In the genomic region with DNA sequence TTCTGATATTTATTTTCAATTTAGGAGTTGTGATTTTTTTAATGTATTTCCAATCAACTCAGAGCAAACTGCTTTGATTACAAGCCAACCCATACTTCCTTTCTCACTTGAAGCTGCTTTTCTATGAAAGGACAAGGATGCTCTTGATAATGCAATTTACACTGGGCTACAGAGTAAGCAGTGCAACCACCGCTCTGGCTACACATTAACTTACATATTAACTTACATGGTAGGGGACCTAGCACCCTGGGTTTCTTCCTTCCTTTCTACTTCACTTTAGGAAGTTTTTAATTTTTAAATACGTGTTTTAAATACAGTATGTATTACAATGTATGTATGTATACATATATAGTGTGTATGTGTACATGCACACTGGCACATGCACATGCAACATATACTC, we compare ENCODE assay signal across 28 mouse cellular contexts. TPM values are rescaled to one million over a fixed set of nuclear protein-coding genes. Genes with fewer than 3 reads are reported as not detected.
"Had no signal": no experiment of that assay in that cellular context is flagged by ENCODE, and none has a peak within 500 bp of the region (broad histone marks: within the 10 kb centered on the region; RNA-seq: fewer than 3 reads in every experiment).

No protein-coding gene starts in this region.

- H3K27me3 ChIP-seq: limb, embryonic 12.5 days; limb, embryonic 15.5 days; lung, embryonic 15.5 days; megakaryocyte, embryonic 14.5 days; midbrain, embryonic 13.5 days; neural tube, embryonic 13.5 days; stomach, embryonic 15.5 days had no signal

- H3K9me3 ChIP-seq: limb, embryonic 12.5 days; limb, embryonic 15.5 days; lung, embryonic 15.5 days; megakaryocyte, embryonic 14.5 days; midbrain, embryonic 10.5 days; midbrain, embryonic 13.5 days; neural tube, embryonic 13.5 days; stomach, embryonic 15.5 days had no signal

- H3K4me1 ChIP-seq: limb, embryonic 12.5 days; limb, embryonic 15.5 days; lung, embryonic 15.5 days; megakaryocyte, embryonic 14.5 days; midbrain, embryonic 10.5 days; midbrain, embryonic 13.5 days; neural tube, embryonic 13.5 days; stomach, embryonic 15.5 days had no signal

- H3K4me3 ChIP-seq: limb, embryonic 12.5 days; limb, embryonic 15.5 days; lung, embryonic 15.5 days; megakaryocyte, embryonic 14.5 days; midbrain, embryonic 10.5 days; midbrain, embryonic 13.5 days; myocyte; neural tube, embryonic 13.5 days; stomach, embryonic 15.5 days had no signal

- ATAC-seq: hindbrain, postnatal 0 days; inflammation-experienced regulatory T-cells, adult 6 months; intestine, embryonic 16.5 days; midbrain, embryonic 13.5 days; midbrain, embryonic 16.5 days had no signal

- H3K4me2 ChIP-seq: limb, embryonic 12.5 days; limb, embryonic 15.5 days; lung, embryonic 15.5 days; midbrain, embryonic 13.5 days; neural tube, embryonic 13.5 days; stomach, embryonic 15.5 days had no signal

- H3K9ac ChIP-seq: limb, embryonic 12.5 days; limb, embryonic 15.5 days; lung, embryonic 15.5 days; midbrain, embryonic 13.5 days; neural tube, embryonic 13.5 days; stomach, embryonic 15.5 days had no signal

- H3K27ac ChIP-seq: hindbrain, postnatal 0 days; limb, embryonic 12.5 days; limb, embryonic 15.5 days; lung, embryonic 15.5 days; midbrain, embryonic 10.5 days; midbrain, embryonic 13.5 days; neural tube, embryonic 13.5 days; stomach, embryonic 15.5 days had no signal

- DNase-seq: left cerebral cortex, postnatal 4 days; lung, adult 18-20 months; lung, postnatal 10 days; lung, postnatal 36 days; retina, postnatal 1 day; right cerebral cortex, postnatal 25 days; spleen, adult 18-20 months; thymus, adult 18-20 months; thymus, postnatal 36 days had no signal

RNA-seq across cellular contexts. Expression of a gene that starts 2.8 kb away (rescaled TPM):
- total RNA-seq: hindbrain, postnatal 0 days; monocyte, adult 5-6 weeks; neutrophil, adult 5-6 weeks had no signal
- polyA plus RNA-seq: hindbrain, postnatal 0 days; inflammation-experienced regulatory T-cells, adult 6 months; kidney, embryonic 14.5 days; limb, embryonic 12.5 days; limb, embryonic 15.5 days; lung, embryonic 15.5 days; midbrain, embryonic 13.5 days; myocyte; neural tube, embryonic 13.5 days; testis, adult 2 months had no signal

RNA-seq across cellular contexts. Expression of a gene that starts 35.5 kb away (rescaled TPM):
- total RNA-seq: hindbrain, postnatal 0 days; layer of hippocampus, adult 8-10 months; left cerebral cortex, adult 8-10 months; monocyte, adult 5-6 weeks; neutrophil, adult 5-6 weeks had no signal
- polyA plus RNA-seq: hindbrain, postnatal 0 days; inflammation-experienced regulatory T-cells, adult 6 months; kidney, embryonic 14.5 days; limb, embryonic 12.5 days; limb, embryonic 15.5 days; lung, embryonic 15.5 days; midbrain, embryonic 10.5 days; midbrain, embryonic 13.5 days; midbrain, embryonic 16.5 days; myocyte; neural tube, embryonic 13.5 days; testis, adult 2 months had no signal

RNA-seq across cellular contexts. Expression of a gene that starts 40.2 kb away (rescaled TPM):
- total RNA-seq: monocyte, adult 5-6 weeks; neutrophil, adult 5-6 weeks had no signal
- polyA plus RNA-seq: inflammation-experienced regulatory T-cells, adult 6 months; midbrain, embryonic 10.5 days; myocyte had no signal
